Mouse (Mus musculus) kidney, adult 8-10 months (tissue): ENCODE measurements at regions not wholly inside any gene's neighbourhood (a gene's known extent, or its start where the extent isn't known, plus 50 kb on each side); places are given as distances from the start of the nearest gene placed in this dataset.

Source experiments
- DNase-seq, 2 experiments: peaks; one replicate each; pipeline ENCODE4 v3.0.0; 2022

DNA sequence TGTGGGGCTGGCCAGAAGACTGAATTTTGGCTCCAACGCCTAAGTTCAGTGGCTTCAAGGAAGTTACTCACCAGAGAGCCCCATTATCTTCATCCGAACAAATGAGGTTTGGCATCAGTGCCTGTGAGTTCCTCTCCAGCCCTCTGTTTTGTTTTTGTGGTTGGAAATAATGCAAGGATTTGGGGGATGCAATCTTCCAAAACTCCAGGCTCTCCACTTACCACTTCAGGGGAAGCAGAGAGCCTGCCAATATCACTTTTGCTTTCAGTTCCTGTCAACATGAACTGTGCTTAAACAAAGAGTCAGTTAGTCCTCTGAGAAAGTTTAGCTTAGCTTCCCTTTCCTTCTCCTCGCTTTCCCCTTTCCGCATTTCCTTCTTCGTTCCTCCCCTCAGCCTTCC is 189.4 kb upstream of the Hmga2 start:
- DNase-seq = no peak

DNA sequence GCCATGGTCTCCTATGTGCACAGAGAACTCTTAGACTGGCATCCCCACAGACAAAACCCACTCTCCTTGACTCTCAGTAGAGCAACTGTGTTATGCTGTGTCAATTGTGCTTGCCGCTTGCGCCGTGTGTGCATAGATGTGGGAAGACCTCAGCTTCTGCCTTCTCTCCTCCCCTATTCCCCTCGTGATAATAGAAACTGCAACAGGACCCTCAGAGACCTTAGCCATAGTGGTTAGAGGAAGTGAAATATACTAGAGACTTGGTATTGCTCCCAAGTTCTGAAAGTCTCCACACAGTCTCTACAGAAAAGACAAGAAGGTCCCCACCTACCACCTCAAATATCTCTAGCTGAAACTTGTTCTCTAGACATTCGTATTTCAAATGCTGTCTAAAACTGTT is 188.2 kb upstream of the Hmga2 start:
- no peak for DNase-seq

DNA sequence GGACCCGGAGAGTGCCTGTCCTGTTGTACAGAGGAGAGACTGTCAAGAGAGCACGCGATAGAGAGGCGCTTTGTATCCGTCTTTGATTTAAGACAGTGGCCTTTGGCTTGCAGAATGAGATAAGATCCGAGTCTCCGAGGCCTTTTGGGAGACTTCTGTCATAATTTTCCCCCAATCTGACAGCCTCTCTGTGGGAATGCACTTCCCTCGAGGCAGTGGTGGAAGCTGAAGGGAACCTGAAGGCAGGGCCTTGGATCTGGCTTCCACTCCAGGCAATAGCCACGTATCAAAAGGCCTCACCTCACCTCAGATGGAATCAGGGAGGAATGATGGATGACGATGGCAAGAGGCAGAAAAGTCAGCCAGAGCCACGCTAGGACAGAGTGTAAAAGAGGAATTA is 187.1 kb upstream of the Hmga2 start:
- DNase-seq = no peak

DNA sequence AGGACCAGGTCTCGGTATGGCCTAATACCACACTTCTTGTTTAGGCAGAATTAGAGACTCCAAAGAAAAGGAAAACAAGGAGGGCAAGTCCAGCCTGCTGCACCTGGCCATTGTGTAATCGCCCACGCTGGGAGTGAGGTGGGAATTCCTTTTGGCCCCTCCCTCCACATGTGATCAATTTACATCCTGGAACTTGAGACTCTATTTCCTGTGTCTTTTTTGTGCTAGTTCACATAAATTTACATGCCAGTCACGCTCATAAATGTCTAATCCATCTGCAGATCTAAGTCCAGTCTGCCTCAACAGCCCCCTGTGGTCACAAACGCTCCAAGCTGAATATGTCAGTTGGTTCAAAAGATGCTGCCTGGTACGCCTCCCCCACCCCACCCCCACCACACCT is 184.2 kb upstream of the Hmga2 start:
- DNase-seq = no peak

DNA sequence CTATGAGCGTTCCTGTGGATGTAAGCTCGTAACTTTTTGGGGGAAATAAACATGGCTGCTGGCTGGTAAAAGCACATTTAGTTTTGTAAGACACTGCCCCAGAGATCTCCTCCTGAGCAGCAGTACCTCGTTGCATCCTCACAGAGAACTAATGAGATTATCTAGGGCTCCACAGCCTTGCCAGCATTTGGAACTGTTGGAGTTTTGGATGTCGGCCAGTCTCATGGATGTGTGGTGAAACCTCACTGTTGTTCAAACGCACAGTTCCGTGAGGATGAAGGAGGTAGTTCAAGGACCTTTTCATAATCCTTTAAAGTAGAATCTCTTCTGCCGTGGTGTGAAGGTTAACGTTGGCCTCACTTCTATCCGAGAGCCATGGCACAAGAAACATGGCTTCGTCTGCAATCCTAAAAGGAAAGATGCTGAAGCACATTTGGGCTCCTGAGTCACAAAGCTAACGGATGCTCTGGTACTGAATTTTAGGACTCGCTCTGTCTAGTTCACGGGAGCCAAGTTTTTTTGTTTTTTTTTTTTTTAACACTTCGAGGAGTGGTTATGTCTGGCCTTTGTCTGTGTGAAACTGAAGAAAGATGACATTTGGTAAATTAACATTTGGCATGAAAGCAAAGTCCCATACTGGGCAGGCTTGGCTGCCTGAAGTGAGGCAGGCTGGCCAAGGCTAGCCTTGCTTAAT is 179.1 kb upstream of the Hmga2 start:
- DNase-seq = no peak

DNA sequence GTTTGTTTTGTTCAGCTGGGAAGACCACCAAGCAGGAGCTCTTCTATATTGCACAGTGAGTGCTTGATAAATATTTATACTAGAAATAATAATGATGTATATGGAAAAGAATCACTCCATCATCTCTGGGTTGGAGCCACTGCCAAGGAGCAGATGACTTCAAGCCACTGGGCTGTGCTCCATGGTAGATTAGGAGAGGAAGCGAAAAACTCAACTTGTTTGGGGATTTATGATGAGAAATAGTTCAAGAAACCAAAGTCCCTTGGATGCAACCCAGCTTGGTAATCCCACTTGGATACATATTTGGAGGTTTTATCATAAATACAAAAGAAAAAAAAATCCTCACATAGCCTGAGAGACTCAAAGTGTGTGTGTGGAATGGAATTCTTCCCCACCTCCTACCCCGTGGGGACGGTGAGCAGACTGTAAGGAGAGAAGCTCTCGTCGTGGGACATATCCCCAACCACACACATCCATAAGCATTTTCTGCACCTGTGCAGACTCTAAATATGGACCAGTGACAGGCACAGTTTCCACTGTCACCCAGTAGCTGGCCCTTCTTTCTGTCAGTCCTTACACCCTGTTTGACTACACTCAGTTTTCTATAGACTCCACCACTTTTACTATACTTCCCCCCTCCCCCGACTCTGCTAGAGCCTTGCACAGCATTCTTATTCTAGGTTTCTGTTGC is 176.4 kb upstream of the Hmga2 start:
- no peak for DNase-seq

DNA sequence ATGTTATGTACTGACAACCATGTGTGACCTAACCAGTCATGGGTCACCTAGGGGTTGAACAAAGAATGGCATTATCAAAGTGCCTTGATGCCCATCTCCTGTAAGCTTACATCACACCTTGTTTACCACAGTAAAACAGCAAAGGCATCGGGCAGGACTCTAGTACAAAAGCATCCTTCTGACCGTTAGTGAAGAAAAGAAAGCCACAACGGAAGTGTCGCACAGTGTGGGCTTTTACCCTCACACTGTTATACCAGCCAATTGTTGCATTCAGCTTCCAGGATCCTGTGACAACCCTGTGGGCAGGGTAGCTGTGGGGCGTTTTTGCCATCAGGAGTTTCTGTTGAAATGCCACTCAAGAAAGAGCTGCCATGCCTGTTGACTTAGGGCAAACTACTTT is 175.6 kb upstream of the Hmga2 start:
- no peak for DNase-seq

DNA sequence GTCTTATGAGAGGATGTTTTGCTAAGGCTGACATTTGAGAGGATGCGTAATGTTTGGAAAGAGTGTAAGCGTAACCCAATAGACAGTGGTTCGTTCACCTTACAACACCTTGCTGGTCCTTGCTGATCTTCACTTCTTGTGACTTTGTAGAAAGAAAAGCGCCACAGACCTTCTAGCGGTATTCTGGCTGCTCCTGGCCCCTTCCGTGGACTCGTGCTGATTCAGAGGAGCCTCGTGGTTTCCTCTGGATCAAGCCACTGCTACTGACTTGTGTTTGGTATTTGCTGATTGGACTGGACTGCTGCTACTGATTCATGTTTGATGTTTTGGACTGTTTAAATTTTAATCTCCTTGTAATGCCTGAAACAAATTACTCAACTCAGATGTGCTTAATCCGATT is 174.1 kb upstream of the Hmga2 start:
- DNase-seq = no peak

DNA sequence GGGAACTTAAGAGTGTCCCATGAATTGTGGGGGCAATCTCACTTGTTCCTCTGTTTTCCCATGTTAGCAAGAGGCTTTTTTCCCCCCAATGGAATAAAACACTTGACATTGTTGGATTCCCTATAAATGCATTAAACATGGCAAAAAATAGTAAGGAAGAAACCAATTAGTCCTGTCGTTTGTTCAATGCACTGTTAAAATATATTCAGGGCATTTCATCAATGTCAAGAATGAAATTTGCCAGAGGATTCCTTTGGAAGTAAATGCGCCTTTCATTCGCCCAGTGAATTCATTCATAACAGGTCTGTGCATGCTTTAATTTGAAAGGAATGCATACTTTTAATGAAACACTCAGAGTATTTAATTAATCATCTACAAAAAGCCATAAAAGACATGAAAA is 172.5 kb upstream of the Hmga2 start:
- no peak for DNase-seq

DNA sequence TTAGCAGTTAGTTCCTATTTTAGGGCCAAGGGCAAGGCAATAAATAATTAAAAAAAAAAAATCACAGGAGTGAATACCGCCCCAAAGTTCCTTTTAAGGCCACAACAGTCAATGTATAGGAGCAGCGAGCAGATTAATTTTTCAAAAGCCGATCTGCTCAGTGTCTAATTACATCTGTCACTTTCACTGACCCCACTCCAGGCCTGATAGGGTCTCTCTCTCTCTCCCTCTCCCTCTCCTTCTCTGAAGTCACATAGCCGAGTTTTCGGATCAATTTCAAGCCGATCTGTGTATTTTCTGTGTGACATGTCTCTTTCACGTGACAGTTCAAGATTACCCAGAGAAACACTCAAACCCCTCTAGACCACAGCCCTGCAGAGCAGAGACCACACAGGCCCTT is 171.8 kb upstream of the Hmga2 start:
- no peak for DNase-seq

DNA sequence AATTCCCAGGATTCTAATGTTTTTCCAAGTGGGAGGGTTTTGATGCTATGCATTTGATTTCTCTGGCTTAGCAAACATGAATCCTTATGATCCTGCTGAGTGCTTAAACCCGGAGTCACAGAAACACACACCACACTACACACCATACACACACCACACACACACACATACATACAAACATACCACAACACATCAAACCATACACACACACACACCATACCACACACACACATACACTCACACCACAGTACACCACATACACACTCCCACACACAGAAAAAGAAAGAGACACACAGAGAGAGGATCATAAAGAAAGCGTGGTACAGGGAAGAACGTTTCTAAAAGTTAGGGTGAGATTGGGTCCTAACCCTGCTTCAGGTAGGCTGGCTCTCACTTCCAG is 171.1 kb upstream of the Hmga2 start:
- no peak for DNase-seq

DNA sequence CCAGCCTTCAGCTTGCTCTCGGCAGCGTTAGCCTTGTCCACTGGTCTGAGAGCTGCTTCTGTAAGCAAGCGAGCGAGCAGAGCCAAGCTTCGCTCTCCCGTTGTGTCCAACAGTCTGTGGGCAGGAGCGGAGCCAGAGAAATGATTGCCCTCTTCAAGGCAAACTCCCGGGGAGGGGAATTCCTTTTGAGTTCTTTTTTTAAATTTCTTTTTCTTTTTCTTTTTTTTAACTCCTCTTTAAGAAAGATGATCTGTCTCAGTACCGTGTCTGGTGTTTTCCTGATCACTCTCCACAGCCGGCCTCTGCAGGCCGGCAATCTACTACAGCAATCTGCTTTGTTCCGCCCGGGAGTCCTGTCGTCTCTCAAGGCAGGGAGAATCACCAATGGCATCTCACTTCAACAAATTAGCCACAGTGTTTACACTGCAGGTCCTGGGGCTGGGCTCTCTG is 170.6 kb upstream of the Hmga2 start:
- no peak for DNase-seq

DNA sequence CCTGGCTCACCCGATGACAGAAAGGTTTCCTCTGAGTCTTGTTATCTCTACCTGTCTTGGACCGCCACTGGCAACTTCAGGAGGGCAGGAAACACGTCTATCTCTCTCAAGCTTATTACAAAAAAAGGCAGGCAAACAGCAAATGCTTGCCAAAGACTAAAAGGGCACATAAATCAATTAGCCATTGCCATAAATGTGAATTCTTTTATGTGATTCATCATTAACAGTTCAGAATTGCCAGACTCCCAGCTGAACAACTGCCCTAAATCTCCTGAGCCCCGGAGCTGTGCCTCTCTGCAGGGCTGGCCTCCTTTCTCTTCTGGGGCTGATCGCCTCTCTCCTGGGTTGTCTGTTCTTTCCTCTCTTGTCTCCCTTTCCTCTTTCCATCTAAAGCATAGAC is 164.6 kb upstream of the Hmga2 start:
- no peak for DNase-seq

DNA sequence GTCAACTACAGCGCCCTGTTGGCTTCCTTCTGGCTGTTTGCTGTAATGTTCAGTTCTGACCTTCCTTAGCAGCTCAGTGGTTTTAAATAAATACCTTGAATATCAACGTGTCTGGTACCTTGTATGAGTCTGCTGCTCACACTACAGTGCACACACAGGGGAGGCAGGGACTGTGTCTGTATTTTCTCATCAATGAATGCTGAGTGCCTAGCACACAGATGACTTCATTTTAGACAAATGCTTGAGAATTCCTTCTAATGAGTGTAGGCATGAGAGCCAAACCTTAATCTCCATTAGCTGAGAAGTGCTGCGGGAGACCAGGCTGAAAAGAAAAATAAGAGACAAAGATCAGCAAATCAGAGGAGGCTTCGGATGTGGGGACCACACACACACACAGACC is 162.0 kb upstream of the Hmga2 start:
- DNase-seq = no peak

DNA sequence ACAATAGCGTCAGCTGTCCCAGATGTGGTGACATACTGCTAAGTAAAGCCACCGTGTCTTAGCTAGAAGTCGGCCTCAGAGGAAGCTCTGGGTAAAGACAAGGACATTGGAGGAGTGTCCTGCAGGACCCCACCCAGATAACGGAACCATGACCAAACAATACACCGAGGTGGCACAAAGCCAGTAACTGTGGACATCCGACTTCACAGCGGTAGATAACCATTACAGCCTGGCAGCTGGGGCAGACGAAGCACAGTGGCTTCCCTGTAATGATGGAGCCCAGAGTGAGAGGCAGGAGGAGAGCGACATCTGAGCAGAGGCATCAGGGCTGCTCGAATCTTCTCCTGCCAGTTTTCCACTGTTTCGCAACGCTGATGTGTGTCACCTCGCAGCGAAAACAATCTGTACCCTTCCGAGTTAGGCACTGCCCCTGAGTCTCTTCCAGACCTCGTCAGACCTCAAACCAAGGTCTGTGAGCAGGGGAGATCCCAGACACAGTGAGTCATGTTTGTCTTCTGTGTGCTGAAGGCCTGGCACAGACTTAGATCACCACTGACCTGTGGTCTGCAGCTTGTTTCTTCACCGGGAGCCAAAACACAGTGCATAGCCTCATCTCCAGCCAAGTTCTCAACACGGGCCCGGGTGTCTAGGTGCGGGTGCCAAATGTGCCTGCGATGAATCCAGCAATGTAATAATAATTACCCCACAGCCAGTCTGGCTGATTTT is 159.7 kb upstream of the Hmga2 start:
- DNase-seq = no peak

DNA sequence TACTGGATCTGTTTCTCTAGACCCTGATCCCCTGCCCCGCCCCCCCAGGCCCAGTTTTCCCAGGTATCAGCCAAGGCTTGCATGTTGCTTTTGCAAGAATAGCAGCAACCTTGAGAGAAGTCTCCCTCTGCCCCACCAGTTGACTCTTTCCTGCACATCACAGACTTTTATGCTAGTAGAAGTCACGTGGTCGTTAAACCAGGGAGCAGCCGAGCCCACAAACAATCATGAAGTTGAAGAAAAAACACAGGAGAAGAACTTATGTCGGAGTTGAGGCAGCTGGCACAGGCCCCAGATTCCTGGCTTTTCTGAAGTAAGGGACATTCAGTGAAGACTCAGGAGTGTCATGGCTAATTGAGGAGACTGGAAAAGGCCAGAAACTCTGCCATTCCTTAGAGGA is 158.9 kb upstream of the Hmga2 start:
- DNase-seq = no peak

DNA sequence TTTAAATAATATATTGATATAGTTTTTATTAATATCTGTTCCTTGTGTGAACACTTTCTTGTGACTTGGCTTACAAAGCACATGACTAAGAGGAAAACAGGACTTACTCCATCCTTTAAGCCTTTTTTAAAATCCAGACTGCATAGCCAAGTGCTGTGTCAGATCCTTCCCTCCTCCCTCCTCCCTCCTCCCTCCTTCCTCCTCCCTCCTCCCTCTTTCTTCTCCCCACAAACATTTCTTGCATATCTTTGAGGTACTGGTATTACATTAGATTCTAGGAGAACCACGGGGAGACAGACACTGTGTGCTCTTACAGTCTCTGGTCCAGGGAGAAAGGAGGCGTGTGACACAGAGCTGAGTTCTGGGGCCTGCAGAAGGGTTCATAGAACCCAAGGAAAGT is 155.8 kb upstream of the Hmga2 start:
- DNase-seq = no peak

DNA sequence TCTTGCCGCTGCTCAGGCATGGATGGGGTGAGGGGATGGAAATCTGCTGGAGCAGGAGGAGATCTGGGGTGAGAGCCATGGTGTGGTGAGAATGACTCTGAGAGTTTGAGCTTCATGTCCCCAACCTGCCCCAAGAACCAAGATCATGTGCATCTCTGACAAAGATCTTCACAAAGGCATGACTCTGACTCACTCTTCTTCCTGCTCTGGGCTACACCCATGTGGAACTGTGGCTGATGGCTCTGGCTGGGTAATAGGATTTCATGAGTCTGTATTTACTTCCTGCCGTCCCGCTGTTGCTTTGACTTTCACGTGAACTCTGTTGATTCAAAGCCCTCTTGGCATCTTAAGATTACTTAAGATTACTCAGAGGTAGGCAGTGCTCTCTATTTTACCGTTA is 151.8 kb upstream of the Hmga2 start:
- DNase-seq = no peak

DNA sequence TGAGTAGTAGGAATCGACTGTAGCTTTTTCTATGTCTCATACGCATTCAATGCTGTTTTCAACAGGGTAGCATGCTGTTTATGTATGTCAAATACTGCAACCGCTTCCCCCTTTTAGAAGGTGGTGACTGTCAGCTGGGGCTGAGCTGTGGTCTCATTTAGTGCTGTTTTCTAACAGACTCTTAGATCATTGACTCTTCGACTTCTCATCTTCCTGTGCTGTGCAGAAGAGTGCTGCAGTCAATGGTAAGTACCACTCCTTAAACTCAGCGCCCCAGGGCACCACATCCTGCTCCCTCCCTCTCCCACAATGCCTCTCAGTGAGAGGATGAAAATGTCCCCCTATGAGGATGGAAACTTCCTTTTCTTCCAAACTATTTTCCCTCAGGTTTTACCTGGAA is 149.2 kb upstream of the Hmga2 start:
- no peak for DNase-seq

DNA sequence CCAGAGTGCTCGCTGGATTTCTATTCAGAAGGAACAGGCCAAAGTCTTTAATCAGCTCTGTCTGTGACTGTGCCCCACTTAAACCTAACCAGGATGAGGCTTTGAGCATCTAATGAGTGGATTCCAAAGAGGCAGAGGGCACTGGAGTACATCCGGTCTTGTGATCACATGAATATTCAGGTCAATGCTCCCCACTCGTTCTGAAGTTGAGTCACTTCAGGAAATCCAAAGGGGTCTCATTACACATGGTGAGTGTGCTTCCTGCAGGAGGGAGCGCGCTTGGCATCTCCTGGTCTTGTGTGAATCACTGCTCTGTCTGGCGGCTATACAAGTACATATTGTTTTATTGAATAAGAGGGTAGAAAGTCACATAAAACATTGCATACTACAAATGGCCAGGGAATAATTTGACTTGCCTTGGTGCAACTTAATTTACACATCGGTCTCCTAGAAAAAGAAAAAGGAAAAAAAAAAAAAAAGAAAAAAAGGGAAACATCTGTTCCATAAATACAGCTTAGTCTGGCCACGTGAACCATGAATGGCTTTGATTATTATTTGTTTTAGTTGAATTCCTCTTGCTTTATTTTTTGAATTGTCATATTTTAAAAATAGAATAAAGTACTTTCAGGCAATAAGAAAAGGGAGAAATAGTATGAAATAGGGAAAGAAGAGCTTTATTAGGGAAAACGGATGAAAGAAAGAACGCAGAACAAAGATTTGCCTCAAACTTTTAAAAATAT is 148.1 kb upstream of the Hmga2 start:
- DNase-seq = no peak

DNA sequence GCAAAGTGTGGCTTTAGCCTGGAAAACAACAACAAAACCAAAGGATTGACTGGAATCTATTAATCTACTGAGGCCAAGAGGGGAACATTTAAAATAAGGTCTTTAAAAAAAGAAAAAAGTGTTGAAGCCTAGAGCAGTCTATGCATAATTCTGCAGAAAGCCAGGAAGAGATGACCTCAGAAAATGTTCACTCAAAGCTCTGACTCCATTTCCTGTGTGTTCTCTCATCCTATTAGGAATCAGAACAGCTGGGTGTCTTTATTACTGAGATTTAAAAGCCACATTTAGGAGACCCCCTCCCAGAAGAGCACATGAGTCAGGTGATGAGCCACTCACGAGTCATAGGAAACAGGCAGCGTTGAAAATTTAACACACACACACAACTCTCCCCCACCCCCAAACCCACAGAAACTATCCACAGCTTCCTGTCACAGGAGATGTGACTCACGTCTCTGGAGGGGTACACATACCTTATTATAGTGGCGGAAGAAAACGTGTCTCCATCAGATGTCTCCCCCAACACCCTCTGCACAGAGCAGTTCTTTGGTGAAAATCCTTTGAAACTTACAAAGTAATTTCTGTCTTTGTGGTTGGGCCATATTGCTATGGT is 140.2 kb upstream of the Hmga2 start:
- DNase-seq = no peak

DNA sequence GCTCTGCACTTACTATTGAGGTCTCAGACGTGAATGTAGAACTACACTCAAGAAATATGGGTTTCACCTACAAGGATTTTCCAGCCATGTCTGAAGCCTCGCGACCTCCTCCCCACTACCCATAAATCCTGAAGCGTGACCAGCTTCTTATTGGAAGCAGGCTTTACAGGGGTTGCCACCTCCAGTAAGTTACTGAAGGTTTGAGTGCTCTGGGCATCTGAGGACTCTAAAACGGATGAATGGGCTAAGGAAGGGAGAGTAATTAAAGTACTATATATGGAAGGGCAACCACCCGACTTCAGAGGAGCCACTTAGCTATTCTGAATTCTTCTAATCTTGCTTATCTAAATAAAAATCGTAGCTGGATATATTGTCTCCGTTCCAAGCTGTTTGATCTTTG is 136.1 kb upstream of the Hmga2 start:
- no peak for DNase-seq

DNA sequence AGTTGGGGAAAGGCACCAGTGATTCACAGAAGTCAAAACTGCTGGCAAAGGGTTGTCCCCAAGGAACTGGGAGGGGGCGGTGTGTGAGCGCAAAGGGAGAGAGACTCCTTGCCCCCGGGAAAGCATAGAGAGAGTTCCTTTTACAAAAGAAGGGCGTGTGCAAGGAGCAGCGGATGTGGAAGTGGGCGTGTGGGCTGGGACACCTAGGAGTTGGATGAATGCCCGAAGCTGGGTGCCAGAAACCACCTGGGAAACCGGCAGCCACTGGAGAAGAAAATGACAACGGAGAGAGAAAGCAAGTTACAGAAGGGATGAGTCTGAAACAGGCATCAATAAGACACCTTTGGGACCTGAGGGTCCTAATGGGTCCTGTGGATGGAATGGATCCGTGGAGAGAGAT is 133.8 kb upstream of the Hmga2 start:
- no peak for DNase-seq
